Mouse (Mus musculus): Measurements from ENCODE around the gene Tead1. TPM values are rescaled to one million over a fixed set of nuclear protein-coding genes. Genes with fewer than 3 reads are reported as not detected.

Gene Tead1
- polyA plus RNA-seq, 1 experiment: 25.1 TPM

DNA sequence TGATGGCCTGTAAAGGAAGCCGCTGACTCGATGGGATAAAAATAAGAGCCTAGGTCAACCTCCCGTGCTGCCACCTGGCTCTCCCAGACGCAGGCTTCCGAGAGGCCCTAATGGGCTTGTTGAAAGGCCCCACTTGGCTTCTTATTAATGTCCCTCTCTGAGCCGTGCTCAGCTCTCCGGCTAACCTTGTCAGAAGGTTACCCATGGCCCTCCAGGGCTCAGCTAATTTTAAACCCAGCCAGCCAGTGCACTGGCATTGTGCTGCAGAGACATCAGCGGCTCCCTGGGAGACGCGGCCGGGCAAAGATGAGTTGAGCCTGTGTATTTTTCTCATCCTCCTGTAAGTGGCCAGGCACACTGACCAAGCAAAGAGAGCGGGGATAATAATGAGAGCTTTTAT lies 62.7 kb downstream of the Tead1 start:
- H3K4me3 ChIP-seq (ENCODE audit: insufficient read depth, poor library complexity, severe bottlenecking): no peak overlapping the region
- no peaks in the 10 kb centered on the region for H3K27me3 ChIP-seq (ENCODE audit: control insufficient read depth, insufficient read depth, insufficient read length)
- no peak overlapping the region for H3ac ChIP-seq (ENCODE audit: control insufficient read depth, insufficient read length, low read depth)
- H3K79me3 ChIP-seq (ENCODE audit: low read depth): peaks cover 80% of the 10 kb centered on the region
- no peaks in the 10 kb centered on the region for H3K36me3 ChIP-seq (ENCODE audit: control insufficient read depth, insufficient read depth)
- TF ChIP-seq FOSL1 (IDR thresholded peaks at IDR 0.05; ENCODE audit: insufficient read depth, low read length, poor library complexity, severe bottlenecking) (no peak), MYOD1 (IDR thresholded peaks at IDR 0.05; ENCODE audit: control insufficient read depth, insufficient read length, low read depth) (no peak), CEBPB (IDR thresholded peaks at IDR 0.05; ENCODE audit: low read depth) (no peak), CTCF (IDR thresholded peaks at IDR 0.05; ENCODE audit: control insufficient read depth, insufficient read depth, insufficient read length) (no peak), MAX (IDR thresholded peaks at IDR 0.05) (no peak), USF1 (IDR thresholded peaks at IDR 0.05; ENCODE audit: low read depth) (no peak)
- H3K79me2 ChIP-seq (ENCODE audit: control insufficient read depth, insufficient read depth): peaks cover 100% of the 10 kb centered on the region

DNA sequence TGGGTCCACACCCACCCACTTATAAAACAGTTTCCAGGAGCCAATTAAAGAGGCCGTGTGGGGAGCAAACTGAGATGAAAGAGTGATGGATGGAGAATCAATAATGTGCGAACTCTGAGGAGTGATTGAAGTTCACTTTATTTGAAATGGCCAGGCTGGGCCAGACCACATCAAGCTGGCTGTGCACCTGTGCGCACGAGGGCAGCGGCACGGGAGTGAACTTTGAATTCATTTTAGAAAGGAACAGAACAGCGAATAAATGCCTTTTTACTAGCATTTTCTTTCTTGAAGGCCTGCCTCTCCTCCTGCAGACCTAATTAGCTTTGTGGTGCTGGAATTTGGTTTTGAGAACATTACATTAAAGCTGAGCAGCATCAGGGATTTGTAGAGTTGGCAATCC lies 63.9 kb downstream of the Tead1 start:
- H3K36me3 ChIP-seq (ENCODE audit: control insufficient read depth, insufficient read depth): no peaks in the 10 kb centered on the region
- H3ac ChIP-seq (ENCODE audit: control insufficient read depth, insufficient read length, low read depth): no peak overlapping the region
- H3K4me3 ChIP-seq (ENCODE audit: insufficient read depth, poor library complexity, severe bottlenecking): no peak overlapping the region
- TF ChIP-seq MAX (IDR thresholded peaks at IDR 0.05): no peak
- no peak for TF ChIP-seq CEBPB (IDR thresholded peaks at IDR 0.05; ENCODE audit: low read depth)
- no peak for TF ChIP-seq USF1 (IDR thresholded peaks at IDR 0.05; ENCODE audit: low read depth)
- no peak for TF ChIP-seq CTCF (IDR thresholded peaks at IDR 0.05; ENCODE audit: control insufficient read depth, insufficient read depth, insufficient read length)
- TF ChIP-seq MYOG (IDR thresholded peaks at IDR 0.05; ENCODE audit: control insufficient read depth, extremely low read depth, insufficient read length): no peak
- no peak for TF ChIP-seq MYOD1 (IDR thresholded peaks at IDR 0.05; ENCODE audit: control insufficient read depth, insufficient read length, low read depth)
- no peak for TF ChIP-seq FOSL1 (IDR thresholded peaks at IDR 0.05; ENCODE audit: insufficient read depth, low read length, poor library complexity, severe bottlenecking)
- H3K27me3 ChIP-seq (ENCODE audit: control insufficient read depth, insufficient read depth, insufficient read length): no peaks in the 10 kb centered on the region
- H3K79me3 ChIP-seq (ENCODE audit: low read depth): peaks cover 80% of the 10 kb centered on the region
- peaks cover 100% of the 10 kb centered on the region for H3K79me2 ChIP-seq (ENCODE audit: control insufficient read depth, insufficient read depth)

DNA sequence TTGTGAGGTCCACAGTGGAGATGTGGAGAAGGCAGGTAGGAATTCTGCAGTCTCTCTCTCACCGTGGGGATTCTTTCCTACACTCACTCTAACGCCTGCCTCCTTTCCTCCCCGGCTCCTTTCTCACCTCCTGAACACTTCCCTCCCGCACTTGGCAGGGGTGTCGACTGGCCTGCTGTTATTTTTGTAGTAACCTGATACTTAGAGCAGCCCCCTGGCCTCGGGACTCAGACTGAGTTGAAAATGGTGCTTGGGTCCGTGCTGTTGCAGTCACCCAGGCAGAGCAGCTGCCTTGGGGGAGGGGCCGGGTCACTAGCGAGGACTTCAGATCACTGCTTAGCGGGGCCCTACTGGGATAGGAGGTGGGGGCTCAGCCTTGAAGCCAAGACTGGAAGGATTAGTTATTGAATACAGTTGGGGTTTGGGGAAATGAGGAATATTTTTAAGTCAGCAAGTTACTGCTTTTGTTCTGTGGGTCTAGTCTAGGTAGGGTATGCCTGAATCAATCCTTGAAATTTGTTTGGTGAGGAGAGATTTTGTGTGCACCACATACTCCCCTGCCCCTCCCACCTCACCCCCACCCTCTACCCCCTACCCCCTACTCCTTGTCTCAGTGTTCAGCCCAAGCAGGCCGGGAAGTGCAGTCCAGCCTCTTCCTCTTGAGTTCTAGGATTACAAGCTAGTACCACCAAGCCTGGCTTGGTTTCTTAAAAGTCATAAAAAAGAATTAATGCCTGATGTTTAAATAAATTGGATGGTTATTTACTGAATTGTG lies 64.7 kb downstream of the Tead1 start:
- Histone ChIP-seq H3K36me3 (ENCODE audit: control insufficient read depth, insufficient read depth) (no peaks in the 10 kb centered on the region), H3ac (ENCODE audit: control insufficient read depth, insufficient read length, low read depth) (no peak overlapping the region), H3K79me2 (ENCODE audit: control insufficient read depth, insufficient read depth) (peaks cover 100% of the 10 kb centered on the region), H3K4me3 (ENCODE audit: insufficient read depth, poor library complexity, severe bottlenecking) (no peak overlapping the region), H3K27me3 (ENCODE audit: control insufficient read depth, insufficient read depth, insufficient read length) (no peaks in the 10 kb centered on the region), H3K79me3 (ENCODE audit: low read depth) (peaks cover 82% of the 10 kb centered on the region)
- no peak for TF ChIP-seq CEBPB (IDR thresholded peaks at IDR 0.05; ENCODE audit: low read depth)
- peak; percentile 69 for TF ChIP-seq MYOD1 (IDR thresholded peaks at IDR 0.05; ENCODE audit: control insufficient read depth, insufficient read length, low read depth)

DNA sequence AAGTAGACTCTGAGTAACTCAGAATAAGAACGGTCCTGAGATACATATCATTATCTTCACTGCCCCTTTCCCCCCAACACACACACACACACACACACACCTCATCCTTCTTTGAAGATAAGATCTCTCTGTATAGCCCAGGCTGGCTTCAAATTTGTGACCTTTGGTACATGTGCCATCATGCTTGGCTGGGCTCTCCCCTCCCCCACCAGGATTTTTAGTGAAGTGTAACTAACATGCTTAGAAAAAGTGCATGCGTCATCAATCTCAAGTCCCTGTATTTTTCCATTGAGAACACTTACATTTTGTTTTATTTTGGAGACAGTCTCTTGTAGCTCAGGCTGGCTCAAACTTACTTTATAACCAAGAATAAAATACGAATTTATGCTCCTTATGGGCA lies 68.1 kb downstream of the Tead1 start:
- Histone ChIP-seq H3K4me3 (ENCODE audit: insufficient read depth, poor library complexity, severe bottlenecking) (no peak overlapping the region), H3K27me3 (ENCODE audit: control insufficient read depth, insufficient read depth, insufficient read length) (no peaks in the 10 kb centered on the region), H3K79me3 (ENCODE audit: low read depth) (peaks cover 83% of the 10 kb centered on the region), H3K36me3 (ENCODE audit: control insufficient read depth, insufficient read depth) (peaks cover 4% of the 10 kb centered on the region), H3ac (ENCODE audit: control insufficient read depth, insufficient read length, low read depth) (no peak overlapping the region), H3K79me2 (ENCODE audit: control insufficient read depth, insufficient read depth) (peaks cover 100% of the 10 kb centered on the region)
- TF ChIP-seq MAX (IDR thresholded peaks at IDR 0.05): no peak
- TF ChIP-seq CEBPB (IDR thresholded peaks at IDR 0.05; ENCODE audit: low read depth): no peak
- TF ChIP-seq CTCF (IDR thresholded peaks at IDR 0.05; ENCODE audit: control insufficient read depth, insufficient read depth, insufficient read length): no peak
- no peak for TF ChIP-seq MYOG (IDR thresholded peaks at IDR 0.05; ENCODE audit: control insufficient read depth, extremely low read depth, insufficient read length)
- TF ChIP-seq MYOD1 (IDR thresholded peaks at IDR 0.05; ENCODE audit: control insufficient read depth, insufficient read length, low read depth): no peak
- no peak for TF ChIP-seq USF1 (IDR thresholded peaks at IDR 0.05; ENCODE audit: low read depth)
- no peak for TF ChIP-seq FOSL1 (IDR thresholded peaks at IDR 0.05; ENCODE audit: insufficient read depth, low read length, poor library complexity, severe bottlenecking)

DNA sequence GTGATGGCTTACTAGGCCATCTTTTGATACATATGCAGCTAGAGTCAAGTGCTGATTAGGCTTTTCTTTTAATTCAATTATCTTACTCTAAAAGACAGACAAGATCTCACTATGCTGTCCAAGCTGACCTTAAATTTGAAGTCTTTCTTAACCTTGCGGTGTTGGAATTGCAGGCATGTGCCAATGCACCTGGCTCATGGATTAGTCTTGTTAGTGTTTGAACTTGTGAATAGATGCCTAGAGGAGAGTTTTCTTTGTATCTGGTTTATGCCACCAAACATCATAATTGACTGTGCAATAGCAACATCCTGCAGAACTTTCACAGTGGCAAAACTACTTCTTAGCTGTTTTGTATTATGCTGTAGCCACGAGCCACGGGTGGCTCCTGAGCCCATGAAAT lies 68.7 kb downstream of the Tead1 start:
- H3K79me3 ChIP-seq (ENCODE audit: low read depth): peaks cover 85% of the 10 kb centered on the region
- H3K4me3 ChIP-seq (ENCODE audit: insufficient read depth, poor library complexity, severe bottlenecking): no peak overlapping the region
- peaks cover 100% of the 10 kb centered on the region for H3K79me2 ChIP-seq (ENCODE audit: control insufficient read depth, insufficient read depth)
- peaks cover 4% of the 10 kb centered on the region for H3K36me3 ChIP-seq (ENCODE audit: control insufficient read depth, insufficient read depth)
- H3K27me3 ChIP-seq (ENCODE audit: control insufficient read depth, insufficient read depth, insufficient read length): no peaks in the 10 kb centered on the region
- no peak for TF ChIP-seq USF1 (IDR thresholded peaks at IDR 0.05; ENCODE audit: low read depth)
- TF ChIP-seq MYOD1 (IDR thresholded peaks at IDR 0.05; ENCODE audit: control insufficient read depth, insufficient read length, low read depth): no peak
- no peak for TF ChIP-seq MYOG (IDR thresholded peaks at IDR 0.05; ENCODE audit: control insufficient read depth, extremely low read depth, insufficient read length)
- no peak for TF ChIP-seq CEBPB (IDR thresholded peaks at IDR 0.05; ENCODE audit: low read depth)
- no peak for TF ChIP-seq FOSL1 (IDR thresholded peaks at IDR 0.05; ENCODE audit: insufficient read depth, low read length, poor library complexity, severe bottlenecking)
- no peak for TF ChIP-seq MAX (IDR thresholded peaks at IDR 0.05)
- TF ChIP-seq CTCF (IDR thresholded peaks at IDR 0.05; ENCODE audit: control insufficient read depth, insufficient read depth, insufficient read length): no peak
- H3ac ChIP-seq (ENCODE audit: control insufficient read depth, insufficient read length, low read depth): no peak overlapping the region

DNA sequence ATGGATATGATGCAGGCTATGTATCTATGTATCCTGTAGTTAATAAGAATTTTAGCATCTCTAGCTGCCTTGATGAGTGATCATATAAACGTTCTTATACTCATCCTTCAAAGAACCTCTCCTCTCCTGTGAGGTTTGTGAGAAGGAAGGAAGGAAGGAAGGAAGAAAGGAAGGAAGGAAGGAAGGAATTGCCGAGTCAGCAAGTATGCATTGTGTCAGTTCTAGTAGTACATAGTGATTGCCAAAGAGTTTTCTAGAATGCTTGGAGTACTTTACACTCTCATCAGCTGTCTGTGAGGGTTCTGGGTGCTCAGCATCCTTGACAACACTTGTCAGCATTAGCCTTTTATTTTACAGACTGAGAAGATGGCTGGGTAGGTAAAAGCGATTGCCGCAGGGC lies 69.2 kb downstream of the Tead1 start:
- peaks cover 4% of the 10 kb centered on the region for H3K36me3 ChIP-seq (ENCODE audit: control insufficient read depth, insufficient read depth)
- no peak for TF ChIP-seq CTCF (IDR thresholded peaks at IDR 0.05; ENCODE audit: control insufficient read depth, insufficient read depth, insufficient read length)
- no peak for TF ChIP-seq FOSL1 (IDR thresholded peaks at IDR 0.05; ENCODE audit: insufficient read depth, low read length, poor library complexity, severe bottlenecking)
- TF ChIP-seq MYOD1 (IDR thresholded peaks at IDR 0.05; ENCODE audit: control insufficient read depth, insufficient read length, low read depth): no peak
- H3ac ChIP-seq (ENCODE audit: control insufficient read depth, insufficient read length, low read depth): no peak overlapping the region
- H3K79me2 ChIP-seq (ENCODE audit: control insufficient read depth, insufficient read depth): peaks cover 100% of the 10 kb centered on the region
- peaks cover 86% of the 10 kb centered on the region for H3K79me3 ChIP-seq (ENCODE audit: low read depth)
- H3K4me3 ChIP-seq (ENCODE audit: insufficient read depth, poor library complexity, severe bottlenecking): no peak overlapping the region
- H3K27me3 ChIP-seq (ENCODE audit: control insufficient read depth, insufficient read depth, insufficient read length): no peaks in the 10 kb centered on the region

Measured in C2C12 (cell line).